Mouse (Mus musculus) A20 (cell line): ENCODE data around the gene Tmem117.

ENCODE experiments used
- DNase-seq: peaks from one replicate; pipeline ENCODE4 v3.0.0-alpha.2; 2011; ENCODE audit warnings: low read depth, low spot score

Gene Tmem117

DNA sequence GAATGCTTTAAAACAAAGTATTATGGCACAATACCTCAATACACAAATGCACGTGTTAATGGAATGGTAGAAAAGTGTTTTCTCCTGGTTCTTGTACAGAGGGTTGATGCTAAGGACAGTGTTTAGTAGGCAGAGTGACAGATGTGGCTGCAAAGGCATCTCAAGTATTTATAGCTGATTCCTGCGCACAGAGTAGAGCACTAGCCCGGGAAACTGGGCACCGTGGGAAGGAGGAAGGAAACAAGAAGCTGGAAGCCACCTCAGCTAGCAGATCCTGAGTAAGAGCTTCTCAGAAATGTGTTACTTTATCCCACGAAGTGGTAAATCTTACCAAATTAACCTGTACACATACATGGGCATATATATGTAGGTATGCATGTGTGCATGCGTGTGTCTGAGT is 395.4 kb downstream of the Tmem117 start:
- DNase-seq, result no peak

DNA sequence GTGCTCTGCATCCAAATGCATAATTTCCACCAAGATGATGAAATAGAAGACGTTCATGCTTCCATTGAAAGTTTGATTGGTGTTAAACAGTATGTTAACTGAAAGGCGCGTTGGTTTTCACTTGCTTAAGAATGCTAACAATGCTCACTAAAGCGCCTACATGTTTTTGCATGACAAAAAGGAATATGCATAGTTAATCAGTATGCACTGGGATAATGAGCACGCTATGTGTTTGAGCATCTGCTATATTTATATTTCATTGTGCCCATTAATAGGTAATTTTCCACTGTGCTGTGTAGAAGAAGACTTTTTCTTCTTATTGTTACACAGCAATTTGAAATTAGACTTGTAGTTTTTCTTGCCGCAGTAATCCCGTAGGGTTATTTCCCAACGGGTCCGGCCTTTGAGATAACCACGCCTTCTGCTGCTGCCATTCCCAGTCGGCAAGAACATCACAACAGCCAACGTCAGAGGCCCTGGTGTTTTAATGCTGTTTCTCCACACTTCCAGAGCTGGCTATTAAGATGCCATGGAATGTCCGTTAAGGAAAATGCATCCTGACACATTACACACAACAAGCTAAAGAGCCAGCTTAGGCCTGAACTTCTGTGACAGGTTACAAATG is 399.9 kb downstream of the Tmem117 start:
- DNase-seq, result no peak

DNA sequence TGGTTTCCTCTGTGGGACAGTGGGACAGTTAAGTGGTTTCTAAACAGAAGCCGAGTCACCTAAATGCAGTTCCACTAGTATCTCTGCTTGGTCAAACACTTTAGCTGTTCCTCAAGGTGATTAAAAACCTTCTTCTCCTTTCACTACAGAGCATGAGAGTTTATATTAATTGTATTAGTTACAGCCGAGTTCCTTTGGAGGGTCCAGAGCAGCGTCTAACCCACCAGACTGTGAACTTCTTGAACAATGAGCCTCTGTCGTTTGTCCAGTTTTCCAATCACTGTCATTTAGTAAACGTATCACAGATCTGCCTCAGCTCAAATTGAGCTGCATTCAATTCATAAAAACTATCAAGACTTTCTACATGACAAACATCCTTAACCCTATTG is 400.4 kb downstream of the Tmem117 start:
- DNase-seq, result no peak

DNA sequence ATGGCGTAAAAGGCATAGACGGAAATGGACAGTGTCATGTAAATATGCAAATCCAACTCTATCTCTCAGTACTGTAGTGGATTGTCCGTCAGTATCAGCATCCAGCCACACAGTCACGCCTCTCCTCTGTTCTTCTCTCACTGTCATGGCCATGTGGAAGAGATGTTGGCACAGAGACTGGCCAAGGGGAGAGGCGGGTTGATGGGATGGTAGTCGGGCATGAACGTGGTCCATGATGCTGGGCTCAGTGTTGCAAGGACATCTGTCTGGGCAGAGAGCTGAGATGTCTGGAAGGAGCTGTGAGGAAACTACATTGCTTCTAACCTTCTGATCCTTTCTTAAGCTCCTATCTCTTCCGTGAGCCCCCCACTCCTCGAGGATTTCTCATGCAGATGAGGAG is 413.4 kb downstream of the Tmem117 start:
- DNase-seq, result no peak

DNA sequence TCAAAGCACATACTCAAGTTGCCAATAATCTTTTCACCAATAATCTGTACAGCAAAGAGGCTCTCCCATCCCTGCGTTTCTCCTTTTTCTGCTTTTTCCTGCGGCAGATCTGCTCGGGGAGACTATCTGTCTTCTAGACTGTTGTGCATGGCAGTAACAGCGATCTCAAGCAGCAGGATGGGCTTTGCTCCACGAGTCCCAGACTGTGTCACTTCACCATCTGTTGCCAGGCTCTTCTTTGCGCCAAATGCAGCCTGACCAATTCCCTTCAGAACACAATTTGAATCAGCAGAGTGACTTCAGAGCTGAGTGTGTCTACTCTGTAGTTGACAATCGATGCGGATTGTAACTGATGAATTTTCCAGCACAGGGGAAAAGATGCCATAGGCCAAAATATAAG is 415.0 kb downstream of the Tmem117 start:
- no peak for DNase-seq

DNA sequence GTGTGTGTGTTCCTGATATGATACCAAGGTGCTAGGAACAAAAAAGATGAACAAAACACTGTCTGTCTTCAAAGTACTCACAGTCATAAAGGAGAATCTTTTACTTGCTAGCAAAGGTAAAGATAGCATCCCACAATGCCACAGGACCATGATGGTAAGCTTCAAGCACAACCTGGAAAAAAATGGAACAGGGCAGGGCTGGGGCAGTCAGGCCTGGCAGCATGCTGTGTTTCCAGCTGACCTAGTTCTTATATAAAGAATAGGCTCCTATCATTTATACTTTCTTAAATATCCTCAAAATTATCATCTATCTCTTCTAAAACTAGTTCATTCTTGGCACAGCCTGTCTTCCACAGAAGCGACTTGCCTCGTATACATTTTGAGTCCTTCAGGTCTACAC is 418.5 kb downstream of the Tmem117 start:
- DNase-seq, result no peak

DNA sequence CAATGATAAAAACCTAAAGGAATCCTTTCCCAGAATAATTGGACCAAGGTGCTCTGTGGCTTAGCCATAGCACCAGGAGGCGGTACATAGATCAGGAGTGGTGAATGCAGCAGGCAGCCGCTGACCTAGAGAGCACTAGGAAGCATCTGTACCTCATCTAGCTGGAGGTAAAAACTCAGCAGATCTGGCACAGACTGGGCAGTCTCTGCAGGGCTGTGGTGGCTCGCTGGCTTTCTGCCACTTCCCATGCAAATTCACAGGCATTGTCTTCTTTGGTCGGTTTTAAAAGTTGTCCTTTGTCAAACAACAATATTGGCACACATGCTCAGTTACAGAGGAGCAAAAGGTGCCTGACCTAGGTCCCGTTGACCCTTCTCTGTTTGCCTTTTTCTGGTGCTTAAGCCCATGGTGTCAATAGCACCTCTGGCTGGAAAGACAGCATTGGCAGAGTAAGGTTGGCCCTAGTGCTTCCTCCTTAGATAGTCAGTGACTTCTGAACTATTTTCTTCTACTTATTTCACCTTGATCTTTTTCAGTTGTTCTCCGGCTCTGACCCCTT is 420.2 kb downstream of the Tmem117 start:
- DNase-seq, result no peak

DNA sequence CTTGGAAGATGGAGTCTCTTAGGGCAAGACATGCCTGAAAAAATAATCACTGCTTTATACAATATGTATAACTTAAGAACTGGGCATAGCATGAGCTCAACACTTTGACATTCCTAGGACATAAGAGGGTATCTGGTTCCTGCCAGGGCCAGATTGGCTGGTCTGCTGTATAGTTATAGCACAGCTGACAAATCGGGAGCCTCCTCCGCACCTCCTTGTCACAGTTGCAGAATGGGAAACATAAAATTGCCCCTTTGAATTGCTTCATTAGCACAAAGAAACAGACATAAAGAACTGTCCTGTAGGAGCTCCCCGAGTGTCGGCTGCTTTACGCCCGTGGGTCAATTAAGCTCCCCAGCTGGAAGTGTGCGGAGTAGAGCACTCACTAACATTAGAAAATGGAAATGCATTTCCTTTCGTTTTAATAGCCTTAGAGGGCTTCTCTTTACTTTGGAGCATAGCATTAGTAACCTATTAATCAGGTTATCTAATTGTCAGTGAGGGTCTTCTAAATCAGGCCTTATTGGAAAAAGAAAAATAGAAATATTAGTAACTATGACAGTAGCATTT is 426.1 kb downstream of the Tmem117 start:
- DNase-seq, result no peak

DNA sequence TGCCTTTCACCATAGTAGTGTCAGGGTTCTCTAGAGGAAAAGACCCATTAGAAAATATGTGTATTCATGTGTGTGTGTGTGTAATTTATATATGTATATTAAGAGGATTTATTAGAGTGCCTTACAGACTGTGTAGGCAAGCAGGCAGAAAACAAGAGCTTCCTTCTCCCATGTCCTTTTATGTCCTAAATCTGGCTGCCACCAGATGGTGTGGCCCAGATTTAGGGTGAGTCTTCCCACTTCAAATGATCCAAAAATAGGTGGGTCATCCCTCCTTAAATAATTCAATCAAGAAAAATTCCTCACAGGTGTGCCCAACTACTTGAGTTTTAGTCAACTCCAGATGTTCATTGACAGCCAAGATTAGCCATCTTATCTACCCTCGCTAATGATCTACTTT is 439.0 kb downstream of the Tmem117 start:
- DNase-seq, result no peak

DNA sequence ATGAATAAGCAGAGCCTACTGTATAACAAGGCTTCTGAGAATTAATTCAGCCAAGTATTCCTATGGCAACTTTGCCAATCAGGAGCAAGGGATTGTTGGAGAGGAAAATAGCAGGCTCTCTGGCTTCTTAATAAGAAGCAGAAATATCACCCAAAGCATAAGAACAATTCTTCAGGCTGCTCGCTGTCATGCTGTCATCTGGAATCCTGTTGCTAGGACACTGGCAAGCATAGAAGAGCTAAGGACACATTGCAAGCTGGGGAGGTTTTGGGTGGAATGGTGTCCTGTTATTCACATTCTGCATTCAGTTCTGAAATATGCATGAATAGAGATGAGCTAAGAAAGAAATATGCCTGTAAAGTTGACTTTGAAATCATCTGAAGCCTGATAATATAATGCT is 439.8 kb downstream of the Tmem117 start:
- no peak for DNase-seq

DNA sequence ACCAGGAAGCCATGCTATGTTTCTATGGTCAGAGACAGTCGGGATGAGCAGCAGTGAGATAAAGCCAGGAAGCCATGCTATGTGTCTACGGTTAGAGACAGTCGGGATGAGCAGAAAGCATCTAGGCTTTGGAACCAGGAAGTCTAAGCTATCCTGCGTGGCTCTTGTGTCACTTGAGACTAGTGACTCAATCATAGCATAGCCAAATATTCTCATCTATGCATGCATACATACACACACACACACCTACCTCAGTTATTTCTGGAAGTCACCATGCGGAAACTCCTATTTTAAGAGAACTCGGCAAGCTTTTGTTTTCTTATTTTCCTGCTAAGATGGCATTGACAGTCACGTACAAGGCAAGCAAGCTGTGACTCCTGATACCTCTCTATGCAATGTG is 441.8 kb downstream of the Tmem117 start:
- DNase-seq, result no peak

DNA sequence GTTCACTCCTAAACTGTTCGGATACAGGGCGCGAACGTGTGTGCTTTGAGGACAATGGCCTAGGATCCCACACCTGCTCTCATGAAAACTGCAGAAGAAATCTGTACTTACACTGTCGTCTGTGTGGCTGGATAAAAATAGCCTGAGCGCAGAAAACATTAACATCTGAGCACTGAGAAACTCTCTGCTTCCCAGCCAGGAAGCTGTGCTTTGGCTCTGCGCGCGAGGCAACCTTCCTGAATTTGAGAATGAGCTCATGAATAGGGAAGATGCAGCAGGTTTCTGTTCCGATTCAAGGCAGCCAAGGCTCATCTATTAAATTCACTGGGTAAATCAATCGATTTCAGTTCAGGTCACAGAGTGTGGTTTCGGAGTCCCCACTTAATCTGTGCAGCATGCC is 446.3 kb downstream of the Tmem117 start:
- DNase-seq, result no peak

DNA sequence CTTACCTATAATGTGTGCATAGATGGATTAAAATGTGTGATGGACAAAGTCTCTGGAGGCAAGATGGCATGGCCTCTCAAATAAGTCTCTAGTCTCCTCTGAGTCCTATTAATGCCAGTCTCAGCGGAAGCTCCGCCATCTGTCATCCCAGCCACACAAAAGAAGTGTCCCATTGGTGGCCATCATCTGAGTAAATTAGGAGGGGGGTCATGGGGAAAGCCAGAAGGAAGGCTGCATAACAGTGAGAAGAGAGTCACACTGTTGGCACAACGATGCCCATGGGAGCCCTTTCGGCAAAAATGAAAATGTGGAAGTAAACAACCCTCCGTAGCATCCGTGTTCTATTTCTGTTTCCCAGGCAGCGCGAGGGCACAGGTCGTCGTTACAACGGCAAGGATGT is 452.6 kb downstream of the Tmem117 start:
- no peak for DNase-seq

DNA sequence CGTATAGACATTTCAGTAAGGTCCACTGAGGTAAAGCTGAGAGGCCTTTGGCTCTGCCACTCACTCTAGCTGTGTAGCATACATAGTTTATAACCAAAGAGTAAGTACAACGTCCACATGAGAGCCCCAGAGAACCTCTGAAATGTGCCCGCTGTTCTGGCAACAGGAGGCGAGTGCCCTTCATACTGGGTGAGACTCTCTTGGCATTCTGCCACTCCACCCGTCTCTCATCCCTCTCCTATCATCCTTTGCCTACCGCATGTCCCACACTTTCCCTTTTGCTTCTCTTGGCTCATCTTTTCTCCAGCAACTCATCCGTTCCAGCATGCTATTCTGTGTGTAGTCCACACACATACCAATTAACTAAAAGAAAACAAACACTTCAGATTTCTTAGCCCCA is 456.9 kb downstream of the Tmem117 start:
- DNase-seq, result no peak

DNA sequence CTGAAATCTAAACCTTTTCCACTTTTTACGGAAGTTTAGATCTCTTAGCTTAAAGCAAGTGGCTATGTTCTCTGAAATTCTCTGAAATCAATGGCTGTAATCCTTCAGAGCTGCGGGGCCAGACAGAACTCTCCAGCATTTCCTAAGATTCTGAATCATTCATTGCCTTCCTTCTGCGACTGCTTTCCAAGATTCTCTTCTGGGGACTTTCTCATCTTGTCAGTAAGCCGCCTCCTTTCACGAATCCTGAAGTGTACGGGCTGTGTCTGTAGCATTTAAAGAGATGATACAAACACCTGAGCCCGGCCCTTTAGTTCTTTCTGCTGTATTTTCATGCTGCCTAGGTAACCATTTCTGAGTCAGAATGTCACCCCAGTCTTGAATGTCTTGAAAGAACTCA is 471.1 kb downstream of the Tmem117 start:
- no peak for DNase-seq

DNA sequence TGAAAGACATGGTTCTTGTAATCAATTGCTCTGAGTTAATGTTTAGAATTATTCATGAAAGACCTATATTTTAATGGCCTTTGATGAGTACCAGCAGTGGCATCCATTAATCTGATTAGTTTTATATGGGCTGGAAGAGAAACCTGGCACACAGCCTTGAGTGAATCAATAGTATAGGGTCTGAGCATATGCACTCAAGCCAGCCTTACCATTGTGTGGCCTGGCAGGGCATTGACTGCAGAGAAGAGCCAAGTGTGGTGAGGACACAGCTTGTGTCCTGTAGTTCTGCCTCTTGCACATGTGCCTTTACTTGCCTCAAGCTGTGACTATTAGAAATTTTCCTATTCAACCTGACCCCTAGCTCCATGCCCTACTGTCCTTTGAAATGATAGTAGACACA is 472.5 kb downstream of the Tmem117 start:
- DNase-seq, result no peak

DNA sequence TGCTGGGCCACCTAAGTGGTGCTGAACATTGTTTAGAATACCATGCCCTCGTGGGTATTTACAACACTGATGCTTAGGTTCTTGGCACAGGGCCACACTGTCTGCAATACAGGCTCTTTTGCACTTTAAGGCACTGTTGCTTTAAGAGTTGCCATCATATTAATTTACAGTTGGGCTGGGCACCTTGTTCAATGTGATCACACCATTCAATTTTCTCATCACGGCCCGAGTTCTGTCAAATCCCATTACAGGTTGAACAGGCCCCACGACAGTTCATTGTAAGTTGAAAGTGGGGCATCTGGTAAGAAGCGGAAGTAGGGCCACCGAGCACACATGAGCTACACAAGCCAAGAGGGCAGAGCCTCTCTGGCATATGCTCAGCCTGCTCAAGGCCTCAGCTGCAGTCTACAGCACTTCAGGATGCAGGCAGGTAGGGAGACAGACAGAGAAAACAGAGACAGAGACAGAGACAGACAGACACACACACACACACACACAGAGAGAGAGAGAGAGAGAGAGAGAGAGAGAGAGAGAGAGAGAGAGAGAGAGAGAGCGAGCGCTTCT is 478.3 kb downstream of the Tmem117 start:
- no peak for DNase-seq

DNA sequence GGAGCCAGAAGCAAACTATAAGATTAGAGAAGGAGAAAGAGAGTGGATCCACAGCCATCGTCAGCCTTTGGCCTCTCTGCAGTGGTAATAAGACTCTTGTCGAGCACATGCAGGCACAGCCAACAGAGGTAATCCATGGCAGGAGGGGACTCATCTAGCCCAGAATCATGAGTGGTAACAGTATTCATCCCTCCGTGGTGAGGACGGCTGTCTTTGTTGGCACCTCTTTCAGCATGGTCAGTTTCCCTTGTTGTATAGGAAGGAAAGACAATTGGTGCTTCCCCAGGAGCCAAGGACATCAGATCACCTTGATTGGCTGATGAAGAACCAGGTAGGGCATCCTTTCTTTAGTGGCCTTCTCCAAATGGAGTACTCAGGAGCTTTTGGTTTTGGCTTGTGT is 479.6 kb downstream of the Tmem117 start:
- DNase-seq, result no peak

DNA sequence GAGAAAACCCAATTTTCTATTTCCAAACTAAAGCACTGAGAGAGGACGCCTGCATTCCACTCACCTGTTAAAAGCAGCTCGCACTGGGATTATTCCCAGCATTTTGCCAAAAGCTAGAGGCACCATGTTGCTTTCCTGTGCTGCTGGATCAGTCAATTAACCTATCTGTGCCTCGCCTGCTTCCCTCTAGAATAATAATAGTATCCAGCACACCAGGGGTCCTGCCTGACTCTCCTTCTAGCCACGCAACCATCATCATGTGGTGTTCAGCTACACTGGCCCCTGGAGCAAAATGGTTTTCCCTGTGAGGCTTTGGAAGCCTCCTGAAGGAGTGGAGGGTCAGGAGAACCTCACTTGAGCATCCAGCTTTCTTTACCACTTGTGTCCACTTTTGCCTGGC is 502.4 kb downstream of the Tmem117 start:
- DNase-seq, result no peak

DNA sequence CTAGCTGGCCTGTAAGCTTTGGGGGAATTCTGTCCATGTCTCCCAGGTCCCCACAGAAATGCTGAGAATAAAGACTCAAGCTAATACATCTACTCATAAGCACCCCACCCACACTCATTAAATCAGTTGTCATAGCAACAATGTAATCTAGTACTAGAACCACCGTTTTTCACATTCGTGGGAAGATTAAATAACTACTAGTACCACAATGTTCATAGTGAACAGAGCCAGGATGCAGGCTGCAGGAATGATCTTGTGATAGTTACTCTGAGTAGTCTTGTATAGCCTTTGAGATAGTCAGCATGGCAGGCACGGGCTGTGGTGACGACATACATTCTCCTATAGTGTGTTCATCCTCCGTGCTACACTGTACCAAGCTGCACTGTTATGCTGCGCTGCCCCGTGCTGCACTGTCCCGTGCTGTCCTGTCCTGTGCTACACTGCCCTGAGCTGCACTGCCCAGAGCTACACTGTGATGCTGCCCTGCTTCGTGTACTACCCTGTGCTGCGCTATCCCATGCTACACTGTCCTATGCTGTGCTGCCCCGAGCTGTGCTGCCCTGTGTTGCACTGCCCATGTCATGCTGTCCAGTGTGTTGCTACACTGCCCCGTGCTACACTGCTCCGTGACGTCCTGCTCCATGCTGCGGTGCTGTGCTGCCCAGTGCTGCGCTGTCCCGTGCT is 507.0 kb downstream of the Tmem117 start:
- DNase-seq, result no peak

DNA sequence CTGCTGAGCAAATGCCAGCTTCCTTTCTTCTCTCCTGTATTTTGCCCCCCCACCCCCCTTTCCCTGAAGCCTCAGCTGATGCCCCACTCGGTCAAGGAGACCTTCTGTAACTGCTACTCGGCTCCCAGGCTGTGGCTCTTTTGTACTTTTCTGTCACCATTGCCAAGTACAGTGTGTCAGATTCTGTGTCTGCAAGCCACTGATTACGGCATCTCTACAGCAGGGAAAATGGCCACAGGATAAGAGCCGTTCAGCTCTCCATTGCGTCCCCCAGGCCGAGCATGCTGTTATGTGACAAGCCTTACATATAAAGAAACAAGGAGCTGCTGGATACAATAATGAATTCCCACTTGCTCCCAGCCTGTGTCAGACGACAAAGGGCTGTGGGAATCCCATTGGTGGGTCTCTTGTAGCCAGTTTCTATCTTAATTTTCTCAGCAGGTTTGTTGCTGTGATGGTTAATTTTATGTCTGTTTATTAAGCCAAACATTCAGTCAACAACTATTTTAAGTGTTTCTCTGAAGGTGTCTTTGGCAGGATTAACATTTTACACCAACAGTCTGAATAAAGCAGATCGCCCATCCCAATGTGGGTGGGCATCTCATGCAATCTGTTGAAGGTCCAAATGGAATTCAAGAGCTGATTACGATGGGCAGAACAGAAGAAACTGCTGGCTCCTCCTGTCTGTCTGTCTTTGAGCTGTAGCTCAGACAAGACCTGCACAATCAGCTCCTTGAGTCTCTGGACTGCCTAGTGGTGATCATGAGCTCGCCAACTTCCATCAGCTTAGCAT is 508.2 kb downstream of the Tmem117 start:
- DNase-seq, result no peak
